Mouse (Mus musculus) CH12F3 (cell line): ENCODE measurements around the gene Crygd.

ENCODE experiments used
- in situ Hi-C: fragments of 300-500 bp; cut with MboI; formaldehyde crosslinking; loops from 2 replicates; pipeline ENCODE4 v1.14.3; 2020; ENCODE audit warnings: low sequenced_read_pairs

Crygd gene

DNA sequence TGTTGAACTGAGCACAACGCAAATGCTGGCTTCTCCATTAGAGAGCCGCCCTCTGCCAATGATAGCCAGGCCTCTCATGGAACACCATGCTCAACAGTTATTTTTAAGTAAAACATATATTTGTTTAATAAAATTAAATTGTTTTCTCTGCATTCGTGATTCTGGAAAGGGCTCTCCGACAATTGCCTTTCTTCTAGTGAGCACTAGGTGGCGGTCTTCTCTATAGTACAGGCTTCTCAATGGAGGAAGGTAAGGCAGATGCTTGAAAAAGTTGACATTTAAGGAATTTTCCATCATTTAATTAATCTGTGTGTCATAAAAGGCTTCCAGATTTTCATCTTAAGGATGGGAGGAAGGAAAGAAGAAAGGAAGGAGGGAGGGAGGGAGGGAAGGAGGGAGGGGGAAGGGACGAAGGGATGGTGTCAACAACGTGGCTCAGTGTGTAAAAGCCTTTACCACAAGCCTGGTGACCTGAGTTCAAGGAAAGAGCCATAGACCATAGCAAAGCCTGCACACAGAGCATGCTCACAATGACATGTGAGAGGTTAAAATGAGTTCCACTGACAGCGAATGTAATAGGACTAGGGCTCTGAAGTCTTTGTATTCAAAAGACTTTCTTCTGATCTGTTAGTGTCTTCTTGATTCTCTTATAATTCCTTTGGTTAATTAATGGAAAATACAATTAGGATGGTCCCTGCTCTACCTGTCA is 16.7 kb downstream of the Crygd start:
- in situ Hi-C loops, result no loop called here

GRCm38 (mm10) chr1:65043433-65043832 is 19.8 kb downstream of the Crygd start:
- in situ Hi-C loops, result no loop called here

- in situ Hi-C loops, result no loop called here
Observed at GRCm38 (mm10) chr1:65041837-65042236, 21.4 kb downstream of the Crygd start.

DNA sequence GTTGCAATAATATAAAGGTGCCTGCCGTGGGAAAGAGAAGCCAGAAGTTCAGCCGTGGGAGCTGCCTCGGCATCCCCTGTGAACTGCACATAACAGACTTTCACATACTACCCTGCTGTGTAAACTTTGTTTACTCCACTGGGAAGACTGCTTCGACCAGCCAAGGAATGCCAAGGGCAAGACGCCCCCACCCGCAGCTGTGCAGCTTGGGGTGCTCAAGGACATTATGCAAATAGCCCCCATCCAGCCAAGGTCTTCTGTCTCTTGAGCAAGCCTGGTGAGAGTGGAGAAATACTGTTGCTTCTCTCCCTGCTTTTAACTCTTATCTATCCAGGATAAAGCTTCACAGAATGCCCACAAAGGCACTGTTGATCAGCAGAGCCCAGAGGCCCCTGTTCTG is 22.4 kb downstream of the Crygd start:
- in situ Hi-C loops, result no loop called here

DNA sequence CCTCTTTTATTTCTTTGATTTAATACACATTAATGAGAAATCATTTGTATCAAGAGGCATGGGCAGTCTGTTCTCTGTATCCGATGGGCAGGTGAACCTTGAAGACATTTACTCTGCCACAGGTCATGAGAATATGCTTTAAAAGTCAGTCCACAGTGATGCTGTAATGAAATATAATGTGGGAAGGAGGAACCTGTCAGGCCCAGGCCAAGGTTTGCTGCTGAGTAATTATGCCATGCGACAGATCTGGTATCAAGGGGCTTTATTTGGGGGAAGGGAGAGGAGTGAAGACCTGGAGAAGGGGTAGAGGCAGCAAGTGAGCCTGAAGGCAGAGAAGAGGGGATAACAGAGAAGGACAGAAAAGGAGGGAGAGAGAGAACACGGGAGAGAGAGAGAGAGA is 23.6 kb downstream of the Crygd start:
- in situ Hi-C loops, result no loop called here

DNA sequence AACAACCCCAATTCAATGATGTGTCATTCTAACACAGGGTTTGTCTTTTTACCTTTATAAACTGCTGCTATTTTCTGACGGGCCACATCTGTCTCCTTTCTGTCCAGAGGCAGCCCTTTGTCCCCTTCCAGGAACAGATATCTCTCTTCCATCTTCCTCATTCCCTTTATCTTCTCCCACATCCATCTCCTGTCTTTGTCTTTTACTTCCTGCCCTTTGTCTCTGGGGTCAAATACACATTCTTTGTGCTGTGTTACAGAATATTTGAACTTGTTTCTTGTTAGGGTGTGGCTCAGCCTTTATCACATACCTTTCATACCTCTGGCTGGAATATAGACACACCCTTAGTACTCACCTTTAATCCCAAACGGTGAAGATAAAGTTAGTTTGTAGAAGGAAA is 25.7 kb downstream of the Crygd start:
- in situ Hi-C loops, result no loop called here

- in situ Hi-C loops, result no loop called here
Observed at GRCm38 (mm10) chr1:65035513-65035912, 27.7 kb downstream of the Crygd start.

DNA sequence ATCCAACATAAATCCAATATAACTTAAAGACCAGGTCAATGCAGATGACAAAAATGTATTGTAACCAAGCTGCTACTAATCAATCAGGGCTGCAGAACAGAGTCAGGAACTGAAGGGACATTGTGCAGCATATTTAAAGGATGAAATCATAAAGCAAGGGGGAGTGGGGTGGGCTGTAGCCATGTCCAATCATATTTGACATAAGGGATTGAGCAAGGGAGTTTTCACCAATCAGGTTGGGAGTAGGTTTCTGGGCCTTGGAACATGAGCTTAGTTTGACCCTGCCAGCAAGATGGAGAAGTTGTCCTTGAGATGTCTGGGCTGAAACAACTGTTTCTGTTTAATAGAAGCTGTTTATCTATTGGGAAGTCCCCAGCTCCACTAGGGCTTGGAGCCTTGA is 30.6 kb downstream of the Crygd start, which contains the start of gene Akr1cl:
Gene Akr1cl (minus strand): TSS at position 119 of the 400 bp plus-strand sequence.
- in situ Hi-C loops, result no loop called here

- in situ Hi-C loops, result no loop called here
Observed at GRCm38 (mm10) chr1:65028206-65028605, 35.0 kb downstream of the Crygd start.

DNA sequence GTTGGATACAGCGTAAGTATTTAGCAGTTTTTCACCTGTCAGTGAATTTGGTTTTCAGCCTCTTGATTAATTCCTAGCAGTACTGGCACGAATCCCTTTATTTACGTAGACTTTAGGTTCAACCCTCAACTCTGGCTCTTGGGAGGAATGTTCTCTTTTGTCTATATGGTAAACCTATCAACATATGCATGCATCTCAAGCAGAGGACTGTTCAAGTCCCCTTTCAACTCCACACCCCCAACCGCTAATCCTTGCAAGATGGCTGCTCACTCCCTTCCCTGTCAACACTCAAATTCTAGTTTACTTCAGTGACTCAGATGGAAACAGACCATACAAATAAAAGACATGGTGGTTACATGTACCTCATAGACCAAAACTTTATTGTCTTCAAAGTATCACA is 50.5 kb downstream of the Crygd start:
- in situ Hi-C loops, result no loop called here
